Mouse (Mus musculus) olfactory bulb, adult 2 months (tissue): Measurements from ENCODE around the gene Gm15319. TPM values are rescaled to one million over a fixed set of nuclear protein-coding genes. Genes with fewer than 3 reads are reported as not detected.
"Not testable (repeated sequence)": the region's sequence is repeated elsewhere in the genome, so short reads cannot be mapped to it uniquely, and the experiment has no call there.

Source experiments
- H3K27ac ChIP-seq: fragments of 200-500 bp; 2 replicates; pipeline ENCODE4 v1.5.1; 2012; ENCODE audit warnings: low read depth, low read length; ENCODE audit not compliant: insufficient read depth
- H3K4me1 ChIP-seq: fragments of 200-500 bp; 2 replicates; pipeline ENCODE4 v1.6.1; 2012; ENCODE audit warnings: low read length; ENCODE audit not compliant: control insufficient read depth, insufficient read depth
- H3K4me3 ChIP-seq: fragments of 200-500 bp; 2 replicates; pipeline ENCODE4 v1.5.1; 2012; ENCODE audit warnings: mild to moderate bottlenecking, low read depth, low read length, moderate library complexity; ENCODE audit not compliant: insufficient read depth
- CTCF ChIP-seq: fragments of 200-500 bp; IDR thresholded peaks from 2 replicates; pipeline ENCODE4 v1.5.1; 2012; ENCODE audit warnings: low read depth, mild to moderate bottlenecking, low read length, moderate library complexity; ENCODE audit not compliant: insufficient read depth
- POLR2A ChIP-seq: fragments of 200-500 bp; IDR thresholded peaks from 2 replicates; pipeline ENCODE4 v1.6.1; 2012; ENCODE audit warnings: mild to moderate bottlenecking, low read depth, low read length, moderate library complexity; ENCODE audit not compliant: insufficient read depth
- WGBS: fragments of 180-500 bp; shearing (Covaris S2); methylation state at CpG from one replicate; pipeline ENCODE4 v1.1.7; 2018; 5-methylcytosine and 5-hydroxymethylcytosine counted together
- polyA plus RNA-seq: library from polyadenylated mRNA; stranded (reverse); fragments of >200 nt; gene quantifications from 2 replicates; pipeline ENCODE4 v1.2.4, GENCODE M21; 2012; ENCODE audit warnings: low replicate concordance; ENCODE audit not compliant: missing spikeins, insufficient read depth, insufficient read length

The Gm15319 gene
- polyA plus RNA-seq, 1 experiment = not detected

DNA sequence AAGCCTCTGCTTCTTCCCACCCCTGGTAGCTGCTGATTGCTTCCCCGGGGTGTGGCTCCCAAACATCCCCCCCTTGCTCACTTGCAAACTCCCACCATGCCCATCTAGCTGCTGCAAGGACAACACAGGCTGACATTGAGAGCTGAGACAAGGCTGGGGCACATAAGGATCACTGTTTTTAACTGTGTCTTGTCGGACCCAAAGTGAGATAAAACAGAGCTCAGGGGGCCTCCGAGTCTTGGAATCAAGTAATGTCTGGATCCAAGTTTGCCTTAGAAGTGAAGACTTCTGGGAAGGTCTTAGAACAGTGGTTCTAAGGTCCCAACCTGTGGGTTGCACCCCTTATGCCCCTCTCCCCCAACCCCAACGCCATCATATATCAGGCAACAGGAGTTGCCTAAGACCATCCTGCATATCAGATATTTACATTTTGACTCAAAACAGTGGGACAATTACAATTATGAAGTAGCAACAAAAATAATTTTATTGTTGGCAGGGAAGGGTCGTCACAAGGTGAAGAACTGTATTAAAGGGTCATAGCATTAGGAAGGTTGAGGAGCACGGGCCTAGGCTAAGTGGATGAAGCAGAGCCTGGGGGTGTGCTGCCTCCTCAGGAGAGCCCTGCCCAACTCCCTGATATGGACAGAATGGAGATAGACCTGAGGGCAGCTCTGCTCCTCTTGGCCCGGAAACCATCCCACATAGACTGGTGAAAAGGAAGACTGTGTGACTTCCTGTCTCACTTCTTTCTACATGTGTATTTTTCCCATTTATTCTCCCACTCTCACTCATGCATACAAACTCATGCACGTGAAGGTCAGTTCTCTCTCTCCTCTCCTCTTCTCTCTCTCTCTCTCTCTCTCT lies 16.0 kb upstream of the Gm15319 start:
- H3K4me3 ChIP-seq = not testable (repeated sequence)
- 84% methylated on average over 4 of the region's 8 CpGs for WGBS

DNA sequence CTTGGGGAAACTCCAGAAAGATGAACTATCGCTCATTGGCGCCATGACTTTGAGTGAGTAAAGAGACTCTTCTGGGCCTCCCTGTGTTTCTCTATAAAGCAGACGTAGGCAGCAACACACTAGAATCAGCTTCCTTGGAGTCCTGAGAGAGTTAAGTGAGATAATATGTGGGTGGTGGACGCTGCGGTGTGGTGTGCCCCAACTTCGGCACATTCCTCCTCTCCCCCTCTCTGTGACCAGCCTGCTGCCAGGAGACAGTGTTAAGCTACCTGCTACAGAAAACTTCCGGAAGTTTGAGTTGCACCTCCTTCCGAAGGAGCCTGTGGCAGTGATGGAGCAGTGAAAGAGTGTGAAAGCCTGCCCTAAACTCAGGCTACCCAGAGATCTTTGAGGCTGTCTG lies 15.3 kb upstream of the Gm15319 start:
- WGBS = 76% methylated on average over 6 of the region's 8 CpGs
- not testable (repeated sequence) for H3K27ac ChIP-seq, H3K4me3 ChIP-seq, H3K4me1 ChIP-seq

More for the DNA sequence above, 16.0 kb upstream of the Gm15319 start:
- H3K27ac ChIP-seq, H3K4me1 ChIP-seq: not testable (repeated sequence)

DNA sequence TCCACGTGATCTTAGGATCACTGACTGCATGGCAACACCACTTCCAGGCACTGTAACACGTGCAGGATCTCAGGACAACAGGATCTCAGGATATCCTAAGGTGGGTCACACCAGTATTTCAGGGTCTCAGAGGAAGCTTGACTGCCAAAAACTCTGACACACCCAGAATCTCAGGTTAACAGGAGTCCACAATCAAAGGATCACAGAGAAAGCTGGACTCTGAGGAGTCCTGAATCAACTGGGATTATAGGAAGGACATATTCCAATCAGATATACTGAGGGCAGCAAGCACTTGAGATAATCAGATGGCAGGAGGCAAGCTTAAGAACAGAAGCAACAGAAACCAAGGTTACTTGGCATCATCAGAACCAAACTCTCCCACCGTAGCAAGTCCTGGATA lies 12.7 kb upstream of the Gm15319 start:
- H3K4me1 ChIP-seq, H3K4me3 ChIP-seq, H3K27ac ChIP-seq: not testable (repeated sequence)
- WGBS = no CpG with 5 or more reads among the region's 3 CpGs

DNA sequence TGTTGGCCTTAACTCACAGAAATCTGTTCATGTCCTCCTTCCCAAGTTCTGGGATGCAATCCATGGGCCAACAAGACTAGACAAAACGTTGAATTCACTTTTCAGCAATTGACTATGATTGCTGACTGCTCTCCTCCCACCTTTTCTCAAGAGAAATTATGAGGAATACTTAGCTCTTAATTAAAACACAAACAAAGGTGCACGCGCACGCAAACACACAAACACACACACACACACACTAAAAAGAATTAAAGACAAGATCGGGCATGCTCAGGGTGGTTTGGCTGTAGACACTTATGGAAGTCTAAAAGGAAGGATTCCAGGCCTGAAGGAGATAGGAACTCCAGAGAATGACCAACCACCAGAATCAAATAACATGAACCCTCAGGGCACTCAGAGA lies 6.6 kb downstream of the Gm15319 start:
- 87% methylated on average over 5 of the region's 5 CpGs for WGBS
- H3K4me3 ChIP-seq, H3K27ac ChIP-seq, H3K4me1 ChIP-seq: not testable (repeated sequence)

GRCm38 (mm10) chr8:20353579-20353978 lies 9.4 kb downstream of the Gm15319 start:
- not testable (repeated sequence) for H3K27ac ChIP-seq, H3K4me3 ChIP-seq, H3K4me1 ChIP-seq
- WGBS = 96% methylated on average over 2 of the region's 3 CpGs

DNA sequence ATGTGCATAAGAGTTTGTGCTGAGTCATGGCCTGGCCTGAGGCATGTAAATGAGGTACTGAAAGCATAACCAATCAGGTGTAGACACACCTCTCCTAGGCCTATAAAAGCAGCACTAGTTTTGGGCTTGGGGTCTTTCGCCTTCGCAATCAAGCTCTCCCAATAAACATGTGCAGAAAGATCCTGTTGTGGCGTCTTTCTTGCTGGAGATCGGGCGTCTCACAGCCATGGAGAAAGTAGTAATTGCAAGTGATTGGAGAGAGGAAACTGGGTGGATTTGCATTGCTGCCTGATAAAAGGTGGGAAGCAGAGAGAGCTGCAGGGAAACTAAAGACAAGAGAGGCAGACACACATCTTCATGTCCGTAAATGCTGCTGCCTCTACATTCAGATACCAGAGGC lies 60.3 kb downstream of the Gm15319 start:
- 92% methylated on average over 5 of the region's 6 CpGs for WGBS
- not testable (repeated sequence) for H3K4me3 ChIP-seq, H3K27ac ChIP-seq, H3K4me1 ChIP-seq

DNA sequence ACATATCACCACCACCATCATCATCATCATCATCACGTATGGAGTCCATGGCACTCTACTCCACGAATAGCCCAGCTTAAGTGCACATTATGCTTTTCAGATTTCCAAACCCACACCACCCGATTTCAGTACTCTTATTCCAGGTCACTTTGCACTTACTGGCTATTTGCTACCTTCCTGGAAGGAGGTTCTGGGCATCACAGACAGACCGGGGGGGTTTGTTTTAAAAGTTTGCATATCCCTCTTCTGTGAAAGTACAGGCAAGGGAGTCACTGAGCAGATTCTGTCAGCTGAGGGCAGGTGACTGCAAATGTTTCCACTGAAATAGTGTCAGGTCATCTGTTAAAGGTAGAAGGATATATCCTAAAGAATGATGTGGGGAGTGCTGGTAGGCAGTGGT lies 63.0 kb downstream of the Gm15319 start:
- H3K27ac ChIP-seq, H3K4me3 ChIP-seq, H3K4me1 ChIP-seq: not testable (repeated sequence)
- 83% methylated on average over 4 of the region's 4 CpGs for WGBS

DNA sequence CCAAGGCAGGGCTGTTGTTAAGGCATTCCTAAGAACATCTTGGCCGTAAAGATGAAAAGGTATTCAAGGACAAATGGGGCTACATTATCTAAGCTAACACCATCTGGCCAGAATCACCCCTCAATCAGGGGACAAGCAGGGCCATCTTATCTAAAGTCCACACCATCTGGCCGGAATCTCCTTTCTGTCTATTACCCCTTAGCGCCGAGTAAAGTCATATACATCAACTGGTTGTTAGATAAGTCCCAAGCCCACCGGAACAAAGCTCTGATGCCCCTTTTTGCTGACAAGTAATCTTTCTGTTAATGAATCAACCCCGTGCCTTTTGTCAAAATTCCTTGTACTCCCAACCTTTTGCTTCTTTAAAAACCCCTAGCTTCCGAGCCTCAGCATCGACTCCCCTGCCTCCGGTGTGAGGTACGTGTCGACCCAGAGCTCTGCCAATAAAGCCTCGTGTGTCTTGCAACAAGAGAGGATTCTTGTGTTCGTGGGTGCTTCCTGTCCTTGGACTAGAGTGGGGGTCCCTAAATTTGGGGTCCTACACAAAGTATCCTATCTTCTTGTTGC lies 65.0 kb downstream of the Gm15319 start:
- H3K4me3 ChIP-seq, H3K27ac ChIP-seq, H3K4me1 ChIP-seq: not testable (repeated sequence)
- WGBS = 86% methylated on average over 12 of the region's 13 CpGs

DNA sequence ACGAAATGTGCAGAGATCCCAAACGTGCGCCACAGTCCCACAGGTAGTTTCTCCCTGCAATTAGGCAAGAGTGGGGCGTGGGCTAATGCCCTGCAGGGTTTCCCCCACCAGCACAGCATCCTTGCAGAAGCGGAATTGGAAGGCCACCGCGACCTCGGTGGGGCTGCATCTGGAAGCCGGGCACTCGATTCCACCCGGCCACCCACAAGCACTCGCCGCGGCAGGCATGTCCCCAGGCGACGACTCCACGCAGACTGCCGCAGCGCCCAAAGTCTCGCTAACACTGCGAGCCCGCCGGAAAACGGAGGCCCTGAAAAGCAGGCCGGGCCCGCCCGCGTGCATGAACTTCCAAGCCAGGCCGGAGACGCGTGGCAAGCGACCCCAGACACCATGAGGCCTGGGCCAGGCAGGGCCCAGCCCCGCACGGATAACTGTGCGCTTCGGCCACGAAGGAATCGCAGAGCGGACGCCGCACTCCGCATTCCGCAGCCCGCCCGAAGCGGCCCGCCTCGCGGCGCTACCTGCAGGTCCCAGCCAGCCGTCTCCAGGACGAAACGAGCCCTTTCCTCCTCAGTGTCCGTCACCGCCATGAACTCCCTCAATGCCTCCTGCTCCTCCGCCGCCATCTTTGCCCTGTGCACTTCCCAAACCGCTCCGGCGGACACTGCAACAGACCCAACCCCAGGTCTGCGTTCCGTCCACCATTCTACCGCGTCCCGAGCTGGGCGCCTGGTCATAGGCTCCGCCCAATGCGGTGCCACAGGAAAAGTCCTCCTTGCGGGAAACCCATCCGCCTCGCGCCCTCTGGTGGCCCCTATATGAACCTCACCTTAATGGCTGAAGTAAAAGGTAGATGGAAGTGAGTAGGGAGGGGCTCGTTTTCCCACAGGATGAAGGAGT lies 66.0 kb downstream of the Gm15319 start:
- TF ChIP-seq CTCF (peak; percentile 66), POLR2A (peak; percentile 45; the same call in 1 of the 2 replicates)
- H3K4me3 ChIP-seq = peak overlapping the region; percentile 57
- not testable (repeated sequence) for H3K4me1 ChIP-seq, H3K27ac ChIP-seq
- WGBS = 15% methylated on average over 72 of the region's 73 CpGs

DNA sequence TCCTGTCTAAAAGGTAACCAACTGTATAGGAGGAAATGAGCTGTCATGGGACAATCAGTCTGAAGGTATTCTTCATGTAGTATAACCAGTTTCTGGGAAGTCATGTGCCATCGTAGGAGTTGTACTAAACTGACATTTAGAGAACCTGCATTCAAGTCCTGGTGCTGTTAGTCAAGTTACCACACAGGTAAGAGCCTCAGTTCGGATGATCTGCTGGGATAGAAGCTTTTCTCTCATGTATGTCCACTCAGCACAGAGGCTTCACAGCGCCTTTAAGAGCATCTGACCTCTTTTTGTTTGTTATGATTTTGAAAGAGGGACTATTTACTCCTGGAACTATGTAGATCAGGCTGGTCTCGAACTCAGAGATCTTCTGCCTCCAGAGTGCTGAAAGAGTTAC lies 67.1 kb downstream of the Gm15319 start:
- H3K27ac ChIP-seq, H3K4me1 ChIP-seq, H3K4me3 ChIP-seq: not testable (repeated sequence)
- 82% methylated on average over 3 of the region's 4 CpGs for WGBS

GRCm38 (mm10) chr8:20294826-20295225 lies 68.2 kb downstream of the Gm15319 start:
- not testable (repeated sequence) for H3K27ac ChIP-seq, H3K4me3 ChIP-seq, H3K4me1 ChIP-seq
- WGBS = 85% methylated on average over 4 of the region's 4 CpGs

DNA sequence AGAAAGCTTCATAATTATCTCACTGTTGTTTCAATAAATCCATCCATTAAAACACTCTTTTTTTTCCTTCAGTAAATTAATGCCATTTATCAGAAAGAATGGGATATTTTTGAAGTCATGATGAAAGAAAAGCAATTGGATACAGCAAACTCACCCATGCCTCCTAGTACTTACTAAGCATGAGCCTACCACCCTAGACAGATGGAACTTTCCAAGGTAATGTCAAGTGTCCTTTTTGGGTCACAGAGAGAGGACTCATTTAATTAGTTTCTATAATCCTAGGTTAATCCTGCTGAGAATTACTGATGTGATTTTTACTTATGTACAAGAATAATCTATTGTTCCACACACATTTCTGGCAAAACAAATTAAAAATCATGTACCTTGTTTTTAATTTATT lies 69.0 kb downstream of the Gm15319 start:
- not testable (repeated sequence) for H3K27ac ChIP-seq, H3K4me1 ChIP-seq, H3K4me3 ChIP-seq

DNA sequence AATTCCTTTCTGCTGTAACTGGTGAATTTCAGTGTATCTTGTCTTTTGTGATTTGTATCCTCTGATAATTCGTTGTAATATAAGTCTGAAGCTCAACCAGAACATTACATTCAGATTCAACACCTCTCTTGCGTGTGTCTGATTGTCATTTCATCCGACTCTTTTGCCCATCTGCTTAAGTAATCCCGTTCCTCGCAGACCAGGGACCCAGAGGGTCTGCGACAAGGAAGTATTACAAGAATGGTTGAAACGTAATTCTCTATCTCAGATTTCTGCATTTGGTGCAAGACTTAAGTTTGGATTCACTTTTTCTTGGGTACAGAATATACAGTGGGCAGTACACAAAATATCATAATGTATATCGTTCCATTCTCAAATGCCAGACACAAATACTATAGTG lies 73.0 kb downstream of the Gm15319 start:
- not testable (repeated sequence) for H3K27ac ChIP-seq, H3K4me1 ChIP-seq, H3K4me3 ChIP-seq
- WGBS = 85% methylated on average over 5 of the region's 8 CpGs

DNA sequence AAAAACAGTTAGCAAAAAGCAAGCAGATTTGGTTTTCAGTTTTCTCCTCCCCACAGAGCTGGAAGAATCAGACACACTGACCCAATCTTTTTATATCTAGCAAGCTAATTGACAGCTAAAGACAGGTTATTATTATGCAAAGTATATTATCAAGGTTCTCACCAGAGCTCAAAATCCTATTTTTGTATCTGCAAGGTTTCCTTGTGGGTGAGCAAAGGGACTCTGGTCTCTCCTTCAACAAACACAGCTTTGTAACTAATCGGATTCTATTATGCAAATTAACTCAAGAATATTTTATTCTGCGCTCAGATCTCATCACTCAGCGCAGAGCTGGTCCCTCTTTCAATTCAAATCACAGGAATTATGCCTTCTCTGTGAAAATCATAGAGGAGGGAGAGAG lies 74.1 kb downstream of the Gm15319 start:
- H3K4me3 ChIP-seq, H3K27ac ChIP-seq, H3K4me1 ChIP-seq: not testable (repeated sequence)
- 55% methylated on average over 2 of the region's 3 CpGs for WGBS
